In genomic region chr9:63143641-63144501, GRCm38 (mm10) we compare ENCODE assay signal across 10 mouse cellular contexts. TPM values are rescaled to one million over a fixed set of nuclear protein-coding genes. Genes with fewer than 3 reads are reported as not detected.
DNase-seq lines count a peak whose midpoint lies in the region; ATAC-seq and TF ChIP-seq lines count a peak whose summit lies in the region.
"Had no signal": no experiment of that assay in that cellular context is flagged by ENCODE, and none has a peak within 500 bp of the region (broad histone marks: within the 10 kb centered on the region; RNA-seq: fewer than 3 reads in every experiment).

No protein-coding gene starts in this region.

- no peak for TF ChIP-seq POLR2A in kidney, adult 2 months (IDR thresholded peaks at IDR 0.05; ENCODE audit: low read depth, low read length)

- peaks cover 71% of the 10 kb centered on the region for H3K4me1 ChIP-seq in heart, embryonic 15.5 days (replicated peaks)
- H3K4me1 ChIP-seq in heart, postnatal 0 days (ENCODE audit: control insufficient read depth, insufficient read depth): peaks cover 14% of the 10 kb centered on the region
- H3K4me1 ChIP-seq in midbrain, embryonic 13.5 days (replicated peaks): peaks cover 66% of the 10 kb centered on the region
- no peaks in the 10 kb centered on the region; the same call in 1 of the 2 replicates for H3K4me1 ChIP-seq in kidney, adult 2 months (ENCODE audit: control insufficient read depth, insufficient read depth, low read length)

- no peak for TF ChIP-seq EP300 in heart, postnatal 0 days (IDR thresholded peaks at IDR 0.05; ENCODE audit: low read depth)

- WGBS in heart, embryonic 15.5 days: 2% methylated on average over 47 of the region's 47 CpGs
- 3% methylated on average over 47 of the region's 47 CpGs for WGBS in heart, postnatal 0 days
- WGBS in midbrain, embryonic 13.5 days: under 1% methylated on average over 47 of the region's 47 CpGs
- 4% methylated on average over 47 of the region's 47 CpGs for WGBS in kidney, adult 2 months

- peak overlapping the region; percentile 59 for H3K4me2 ChIP-seq in heart, embryonic 15.5 days
- peak overlapping the region; percentile 9; the same call in 1 of the 2 replicates for H3K4me2 ChIP-seq in heart, postnatal 0 days (ENCODE audit: low read depth, low read length)
- peak overlapping the region; percentile 41 for H3K4me2 ChIP-seq in midbrain, embryonic 13.5 days (replicated peaks)

- H3K36me3 ChIP-seq in heart, embryonic 15.5 days: no peaks in the 10 kb centered on the region
- no peaks in the 10 kb centered on the region for H3K36me3 ChIP-seq in heart, postnatal 0 days (replicated peaks; ENCODE audit: control insufficient read depth, insufficient read depth, low read length)
- no peaks in the 10 kb centered on the region for H3K36me3 ChIP-seq in midbrain, embryonic 13.5 days
- H3K36me3 ChIP-seq in kidney, adult 2 months (ENCODE audit: control insufficient read depth, insufficient read depth, low read length): no peaks in the 10 kb centered on the region

- ATAC-seq in heart, embryonic 15.5 days (replicated peaks; ENCODE audit: insufficient number of reproducible peaks, insufficient read depth, low FRiP score, low read depth): no peak
- ATAC-seq in heart, postnatal 0 days (ENCODE audit: insufficient read depth, low read depth): no peak
- ATAC-seq in midbrain, embryonic 13.5 days: no peak

- no peak overlapping the region for H3K9ac ChIP-seq in heart, embryonic 15.5 days
- H3K9ac ChIP-seq in heart, postnatal 0 days (replicated peaks; ENCODE audit: low read depth, low read length): no peak overlapping the region
- no peak overlapping the region for H3K9ac ChIP-seq in midbrain, embryonic 13.5 days (replicated peaks)
- H3K9ac ChIP-seq: liver, embryonic 14.5 days had no signal

- no peaks in the 10 kb centered on the region for H3K9me3 ChIP-seq in heart, embryonic 15.5 days (replicated peaks)
- no peaks in the 10 kb centered on the region for H3K9me3 ChIP-seq in heart, postnatal 0 days (replicated peaks; ENCODE audit: control insufficient read depth, low read length)
- no peaks in the 10 kb centered on the region for H3K9me3 ChIP-seq in midbrain, embryonic 13.5 days

- peak overlapping the region; percentile 41 for H3K4me3 ChIP-seq in heart, embryonic 15.5 days
- H3K4me3 ChIP-seq in heart, postnatal 0 days (ENCODE audit: low read depth, low read length): peak overlapping the region; percentile 39
- peak overlapping the region; percentile 43 for H3K4me3 ChIP-seq in midbrain, embryonic 13.5 days (replicated peaks)
- H3K4me3 ChIP-seq in kidney, adult 2 months (ENCODE audit: insufficient read depth, low read depth, low read length): no peak overlapping the region

- no peak overlapping the region for H3K27ac ChIP-seq in heart, embryonic 15.5 days
- no peak overlapping the region for H3K27ac ChIP-seq in heart, postnatal 0 days (ENCODE audit: low read depth)
- H3K27ac ChIP-seq in midbrain, embryonic 13.5 days: 0 out of 2 replicates have a peak overlapping the region, but pooled peaks have one; percentile 19
- no peak overlapping the region for H3K27ac ChIP-seq in kidney, adult 2 months (ENCODE audit: insufficient read depth, low read depth, low read length)
- H3K27ac ChIP-seq: liver, embryonic 14.5 days had no signal

- no peak for TF ChIP-seq CTCF in heart, postnatal 0 days (IDR thresholded peaks at IDR 0.05; ENCODE audit: low read depth)
- no peak for TF ChIP-seq CTCF in kidney, adult 2 months (conservative IDR thresholded peaks at IDR 0.05; ENCODE audit: insufficient read depth, insufficient read length, low read depth, low read length)

- H3K27me3 ChIP-seq in heart, embryonic 15.5 days: peaks cover 100% of the 10 kb centered on the region
- peaks cover 100% of the 10 kb centered on the region for H3K27me3 ChIP-seq in heart, postnatal 0 days (ENCODE audit: control insufficient read depth, insufficient read depth, low read length)
- H3K27me3 ChIP-seq in midbrain, embryonic 13.5 days: peaks cover 100% of the 10 kb centered on the region
- peaks cover 32% of the 10 kb centered on the region for H3K27me3 ChIP-seq in kidney, adult 2 months (replicated peaks; ENCODE audit: control insufficient read depth, insufficient read depth, low read length)
- H3K27me3 ChIP-seq: CH12.LX had no signal

- no peak for DNase-seq in heart, adult 9 months (ENCODE audit: low spot score in 2 of 2)
- peak; percentile 52 for DNase-seq in ZHBTc4 (ENCODE audit: low read depth, low spot score)
- DNase-seq in heart, postnatal 0 days (ENCODE audit: low spot score): no peak
- no peak for DNase-seq in ovary, postnatal 14 days (ENCODE audit: low spot score)
- DNase-seq in kidney, adult 2 months: no peak
- DNase-seq in spleen, postnatal 10 days (ENCODE audit: low spot score in 2 of 2): no peak

RNA-seq across cellular contexts. Expression of gene Skor1, which starts 4.9 kb away (rescaled TPM):
- polyA plus RNA-seq in heart, embryonic 15.5 days (2015; fragmentation: Nextera tagmentation; extraction: Ambion mirVana): not detected in 2 replicates
- not detected in 2 replicates for total RNA-seq in heart, postnatal 0 days (2014; rRNA removed; ENCODE audit: low replicate concordance)
- not detected in 2 replicates for polyA plus RNA-seq in heart, postnatal 0 days (2015; fragmentation: Nextera tagmentation; extraction: Ambion mirVana)
- 1.7 and 2.0 TPM in 2 replicates for polyA plus RNA-seq in midbrain, embryonic 13.5 days (2015; fragmentation: Nextera tagmentation; extraction: Ambion mirVana)
- polyA plus RNA-seq in kidney, adult 2 months (2012; rRNA removed): 0.02 and 0.03 TPM in 2 replicates
- total RNA-seq: CH12.LX had no signal

Comparison
In these comparisons a context has a peak if more than half of its experiments do, and no peak if none do; other contexts are left out.
1. H3K4me2 ChIP-seq: peak in every context shown above with its lines; median percentile 59 in heart, embryonic 15.5 days; 41 in midbrain, embryonic 13.5 days; 9 in heart, postnatal 0 days.